Mouse (Mus musculus): ENCODE measurements around the gene Abca7. TPM values are rescaled to one million over a fixed set of nuclear protein-coding genes. Genes with fewer than 3 reads are reported as not detected.

Gene Abca7
- polyA plus RNA-seq, 1 experiment from 2014 or later: 3.2 TPM

DNA sequence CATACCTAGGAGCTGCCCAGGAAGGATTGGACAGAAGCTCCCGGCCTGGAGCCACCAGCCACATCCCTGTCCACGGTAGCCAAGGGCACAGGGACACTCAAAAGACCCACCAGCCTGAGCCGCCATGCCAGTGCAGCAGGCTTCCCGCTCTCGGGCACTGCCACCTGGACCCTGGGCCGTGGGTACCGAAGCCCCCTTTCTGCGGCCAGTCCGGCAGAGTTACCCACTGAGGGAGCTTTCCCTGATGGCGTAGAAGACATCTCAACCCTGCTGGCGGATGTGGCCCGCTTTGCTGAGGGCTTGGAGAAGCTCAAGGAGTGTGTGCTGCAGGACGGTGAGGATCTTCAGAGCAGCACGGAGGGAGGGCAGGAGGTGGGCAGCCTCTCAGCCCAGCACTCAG, 21.5 kb downstream of the Abca7 start:
- Histone ChIP-seq H3K9ac (replicated peaks; ENCODE audit: low read depth, low read length) (no peak overlapping the region), H3K27ac (ENCODE audit: low read length) (no peak overlapping the region), H3K4me1 (ENCODE audit: control insufficient read depth, insufficient read depth, low read length) (peaks cover 22% of the 10 kb centered on the region), H3K9me3 (ENCODE audit: control insufficient read depth, low read depth, low read length) (no peaks in the 10 kb centered on the region), H3K4me3 (ENCODE audit: low read depth, low read length) (no peak overlapping the region), H3K27me3 (ENCODE audit: control insufficient read depth, insufficient read depth, low read length) (peaks cover 21% of the 10 kb centered on the region), H3K36me3 (ENCODE audit: control insufficient read depth, insufficient read depth, low read length) (no peaks in the 10 kb centered on the region), H3K4me2 (replicated peaks; ENCODE audit: low read depth, low read length) (no peak overlapping the region)
- ATAC-seq (ENCODE audit: insufficient number of reproducible peaks, insufficient read depth, low FRiP score, low read depth): no peak
- WGBS: 81% methylated on average over 14 of the region's 14 CpGs

GRCm38 (mm10) chr10:80018739-80019297, 22.5 kb downstream of the Abca7 start:
- H3K9ac ChIP-seq (replicated peaks; ENCODE audit: low read depth, low read length): no peak overlapping the region
- peaks cover 14% of the 10 kb centered on the region for H3K27me3 ChIP-seq (ENCODE audit: control insufficient read depth, insufficient read depth, low read length)
- H3K36me3 ChIP-seq (ENCODE audit: control insufficient read depth, insufficient read depth, low read length): no peaks in the 10 kb centered on the region
- peak overlapping the region; percentile 20; the same call in 1 of the 2 replicates for H3K4me3 ChIP-seq (ENCODE audit: low read depth, low read length)
- H3K9me3 ChIP-seq (ENCODE audit: control insufficient read depth, low read depth, low read length): no peaks in the 10 kb centered on the region
- ATAC-seq (ENCODE audit: insufficient number of reproducible peaks, insufficient read depth, low FRiP score, low read depth): peak; percentile 76
- peak overlapping the region; percentile 55; the same call in 1 of the 2 replicates for H3K27ac ChIP-seq (ENCODE audit: low read length)
- peak overlapping the region; percentile 46 for H3K4me2 ChIP-seq (replicated peaks; ENCODE audit: low read depth, low read length)
- WGBS: 6% methylated on average over 15 of the region's 15 CpGs
- peaks cover 22% of the 10 kb centered on the region for H3K4me1 ChIP-seq (ENCODE audit: control insufficient read depth, insufficient read depth, low read length)

- peak overlapping the region; percentile 40; the same call in 1 of the 2 replicates for H3K9ac ChIP-seq (replicated peaks; ENCODE audit: low read depth, low read length)
- WGBS: 12% methylated on average over 20 of the region's 20 CpGs
- H3K4me2 ChIP-seq (replicated peaks; ENCODE audit: low read depth, low read length): peak overlapping the region; percentile 46
- peaks cover 6% of the 10 kb centered on the region for H3K27me3 ChIP-seq (ENCODE audit: control insufficient read depth, insufficient read depth, low read length)
- H3K9me3 ChIP-seq (ENCODE audit: control insufficient read depth, low read depth, low read length): no peaks in the 10 kb centered on the region
- peak overlapping the region; percentile 55; the same call in 1 of the 2 replicates for H3K27ac ChIP-seq (ENCODE audit: low read length)
- H3K36me3 ChIP-seq (ENCODE audit: control insufficient read depth, insufficient read depth, low read length): no peaks in the 10 kb centered on the region
- H3K4me3 ChIP-seq (ENCODE audit: low read depth, low read length): peak overlapping the region; percentile 20
- peak; percentile 66; the same call in 1 of the 2 replicates for ATAC-seq (ENCODE audit: insufficient number of reproducible peaks, insufficient read depth, low FRiP score, low read depth)
- peaks cover 22% of the 10 kb centered on the region for H3K4me1 ChIP-seq (ENCODE audit: control insufficient read depth, insufficient read depth, low read length)
Observed at GRCm38 (mm10) chr10:80019471-80020131, 23.3 kb downstream of the Abca7 start.

GRCm38 (mm10) chr10:80020191-80020590, 23.9 kb downstream of the Abca7 start:
- peaks cover 22% of the 10 kb centered on the region for H3K4me1 ChIP-seq (ENCODE audit: control insufficient read depth, insufficient read depth, low read length)
- peak overlapping the region; percentile 20 for H3K4me3 ChIP-seq (ENCODE audit: low read depth, low read length)
- no peaks in the 10 kb centered on the region for H3K9me3 ChIP-seq (ENCODE audit: control insufficient read depth, low read depth, low read length)
- ATAC-seq (ENCODE audit: insufficient number of reproducible peaks, insufficient read depth, low FRiP score, low read depth): no peak
- 38% methylated on average over 11 of the region's 11 CpGs for WGBS
- H3K9ac ChIP-seq (replicated peaks; ENCODE audit: low read depth, low read length): peak overlapping the region; percentile 40; the same call in 1 of the 2 replicates
- H3K4me2 ChIP-seq (replicated peaks; ENCODE audit: low read depth, low read length): peak overlapping the region; percentile 46
- H3K27ac ChIP-seq (ENCODE audit: low read length): no peak overlapping the region
- no peaks in the 10 kb centered on the region for H3K36me3 ChIP-seq (ENCODE audit: control insufficient read depth, insufficient read depth, low read length)
- no peaks in the 10 kb centered on the region for H3K27me3 ChIP-seq (ENCODE audit: control insufficient read depth, insufficient read depth, low read length)

DNA sequence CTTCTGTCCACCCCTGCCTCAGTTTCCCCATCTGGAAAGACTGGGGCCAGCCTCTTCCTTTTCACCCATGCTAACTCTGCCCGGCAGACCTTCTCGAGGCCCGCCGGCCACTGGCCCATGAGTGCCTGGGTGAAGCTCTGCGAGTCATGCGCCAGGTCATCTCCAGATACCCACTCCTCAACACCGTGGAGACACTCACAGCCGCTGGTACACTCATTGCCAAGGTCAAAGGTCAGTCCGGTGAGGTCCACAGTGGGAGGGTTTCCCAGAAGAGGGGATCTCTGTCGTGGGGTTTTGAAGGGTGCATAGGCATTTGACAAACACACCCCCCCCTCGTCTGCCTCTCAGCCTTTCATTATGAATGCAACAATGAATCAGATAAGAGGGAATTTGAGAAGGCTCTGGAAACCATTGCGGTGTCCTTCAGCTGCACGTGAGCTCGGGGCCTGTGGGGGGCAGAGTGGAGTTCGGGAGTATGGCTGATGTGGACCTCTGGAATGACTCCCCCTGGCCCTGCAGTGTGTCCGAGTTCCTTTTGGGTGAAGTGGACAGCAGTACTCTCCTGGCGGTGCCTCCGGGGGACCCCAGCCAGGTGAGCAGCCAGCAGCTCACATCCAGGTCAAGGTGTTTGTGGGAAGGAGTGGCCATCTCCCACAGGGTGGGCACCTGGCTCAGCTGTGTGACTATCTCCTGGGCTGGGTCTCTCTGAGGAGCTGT, 24.5 kb downstream of the Abca7 start:
- Histone ChIP-seq H3K27me3 (ENCODE audit: control insufficient read depth, insufficient read depth, low read length) (no peaks in the 10 kb centered on the region), H3K9me3 (ENCODE audit: control insufficient read depth, low read depth, low read length) (no peaks in the 10 kb centered on the region), H3K27ac (ENCODE audit: low read length) (no peak overlapping the region), H3K4me1 (ENCODE audit: control insufficient read depth, insufficient read depth, low read length) (peaks cover 25% of the 10 kb centered on the region), H3K4me3 (ENCODE audit: low read depth, low read length) (0 out of 2 replicates have a peak overlapping the region, but pooled peaks have one; percentile 20), H3K9ac (replicated peaks; ENCODE audit: low read depth, low read length) (no peak overlapping the region), H3K36me3 (ENCODE audit: control insufficient read depth, insufficient read depth, low read length) (no peaks in the 10 kb centered on the region), H3K4me2 (replicated peaks; ENCODE audit: low read depth, low read length) (no peak overlapping the region)
- 82% methylated on average over 18 of the region's 18 CpGs for WGBS
- no peak for ATAC-seq (ENCODE audit: insufficient number of reproducible peaks, insufficient read depth, low FRiP score, low read depth)

DNA sequence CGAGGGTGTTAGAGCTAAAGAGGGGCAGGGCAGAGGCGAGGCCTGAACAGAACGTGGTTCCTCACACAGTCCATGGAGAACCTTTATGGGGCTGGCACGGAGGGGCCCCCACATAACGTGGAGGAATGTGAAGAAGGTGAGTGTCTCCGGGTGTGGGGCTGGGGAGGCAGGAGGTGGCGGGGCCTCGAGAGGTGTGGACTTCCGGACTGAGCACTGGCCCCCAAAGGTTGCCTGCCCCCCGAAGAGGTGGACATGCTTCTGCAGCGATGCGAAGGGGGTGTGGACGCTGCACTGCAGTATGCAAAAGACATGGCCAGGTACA, 25.0 kb downstream of the Abca7 start:
- no peaks in the 10 kb centered on the region for H3K27me3 ChIP-seq (ENCODE audit: control insufficient read depth, insufficient read depth, low read length)
- WGBS: 82% methylated on average over 13 of the region's 13 CpGs
- no peak overlapping the region for H3K4me3 ChIP-seq (ENCODE audit: low read depth, low read length)
- no peak overlapping the region for H3K4me2 ChIP-seq (replicated peaks; ENCODE audit: low read depth, low read length)
- no peak for ATAC-seq (ENCODE audit: insufficient number of reproducible peaks, insufficient read depth, low FRiP score, low read depth)
- H3K9me3 ChIP-seq (ENCODE audit: control insufficient read depth, low read depth, low read length): no peaks in the 10 kb centered on the region
- H3K36me3 ChIP-seq (ENCODE audit: control insufficient read depth, insufficient read depth, low read length): no peaks in the 10 kb centered on the region
- H3K27ac ChIP-seq (ENCODE audit: low read length): no peak overlapping the region
- peaks cover 25% of the 10 kb centered on the region for H3K4me1 ChIP-seq (ENCODE audit: control insufficient read depth, insufficient read depth, low read length)
- no peak overlapping the region for H3K9ac ChIP-seq (replicated peaks; ENCODE audit: low read depth, low read length)

- ATAC-seq (ENCODE audit: insufficient number of reproducible peaks, insufficient read depth, low FRiP score, low read depth): no peak
Observed at GRCm38 (mm10) chr10:80022164-80022563, 25.9 kb downstream of the Abca7 start.

GRCm38 (mm10) chr10:80022806-80023205, 26.5 kb downstream of the Abca7 start:
- no peaks in the 10 kb centered on the region for H3K9me3 ChIP-seq (ENCODE audit: control insufficient read depth, low read depth, low read length)
- H3K9ac ChIP-seq (replicated peaks; ENCODE audit: low read depth, low read length): no peak overlapping the region
- H3K4me1 ChIP-seq (ENCODE audit: control insufficient read depth, insufficient read depth, low read length): peaks cover 25% of the 10 kb centered on the region
- no peak overlapping the region for H3K4me2 ChIP-seq (replicated peaks; ENCODE audit: low read depth, low read length)
- no peak overlapping the region for H3K27ac ChIP-seq (ENCODE audit: low read length)
- 96% methylated on average over 8 of the region's 8 CpGs for WGBS
- no peaks in the 10 kb centered on the region for H3K27me3 ChIP-seq (ENCODE audit: control insufficient read depth, insufficient read depth, low read length)
- H3K4me3 ChIP-seq (ENCODE audit: low read depth, low read length): no peak overlapping the region
- ATAC-seq (ENCODE audit: insufficient number of reproducible peaks, insufficient read depth, low FRiP score, low read depth): no peak
- H3K36me3 ChIP-seq (ENCODE audit: control insufficient read depth, insufficient read depth, low read length): no peaks in the 10 kb centered on the region

More at GRCm38 (mm10) chr10:80022164-80022563, 25.9 kb downstream of the Abca7 start:
- no peak overlapping the region for H3K27ac ChIP-seq (ENCODE audit: low read length)
- peaks cover 25% of the 10 kb centered on the region for H3K4me1 ChIP-seq (ENCODE audit: control insufficient read depth, insufficient read depth, low read length)
- H3K4me3 ChIP-seq (ENCODE audit: low read depth, low read length): no peak overlapping the region
- H3K36me3 ChIP-seq (ENCODE audit: control insufficient read depth, insufficient read depth, low read length): no peaks in the 10 kb centered on the region
- no peak overlapping the region for H3K9ac ChIP-seq (replicated peaks; ENCODE audit: low read depth, low read length)
- no peaks in the 10 kb centered on the region for H3K9me3 ChIP-seq (ENCODE audit: control insufficient read depth, low read depth, low read length)
- H3K4me2 ChIP-seq (replicated peaks; ENCODE audit: low read depth, low read length): no peak overlapping the region
- 94% methylated on average over 12 of the region's 12 CpGs for WGBS
- H3K27me3 ChIP-seq (ENCODE audit: control insufficient read depth, insufficient read depth, low read length): no peaks in the 10 kb centered on the region

Measured in stomach, embryonic 14.5 days (tissue).